Mouse (Mus musculus): ENCODE results near the gene Tec.

GRCm38 (mm10) chr5:72720587-72720986 is 147.7 kb downstream of the Tec start:
- peak; percentile 44; the same call in 1 of the 2 replicates for TF ChIP-seq SMC3 (IDR thresholded peaks at IDR 0.05; ENCODE audit: low read depth, low read length)
- TF ChIP-seq MXI1 (IDR thresholded peaks at IDR 0.05; ENCODE audit: low read depth, low read length): no peak
- no peak for TF ChIP-seq EP300 (IDR thresholded peaks at IDR 0.05; ENCODE audit: low read length)
- TF ChIP-seq USF2 (conservative IDR thresholded peaks at IDR 0.05; ENCODE audit: low read depth, low read length): no peak
- no peak for TF ChIP-seq MYC (IDR thresholded peaks at IDR 0.05; ENCODE audit: low read depth, low read length)
- no peak for TF ChIP-seq CHD2 (IDR thresholded peaks at IDR 0.05; ENCODE audit: low read length)
- no peak for TF ChIP-seq MAX (IDR thresholded peaks at IDR 0.05; ENCODE audit: low read length)
- no peak for TF ChIP-seq UBTF (IDR thresholded peaks at IDR 0.05; ENCODE audit: low read depth, low read length)

Measured in CH12.LX (cell line).